Mouse (Mus musculus) kidney, adult 8-10 months (tissue): ENCODE data around the gene Slc25a21.

Experiments used
- DNase-seq, 2 experiments: peaks; one replicate each; pipeline ENCODE4 v3.0.0; 2022

Gene Slc25a21

DNA sequence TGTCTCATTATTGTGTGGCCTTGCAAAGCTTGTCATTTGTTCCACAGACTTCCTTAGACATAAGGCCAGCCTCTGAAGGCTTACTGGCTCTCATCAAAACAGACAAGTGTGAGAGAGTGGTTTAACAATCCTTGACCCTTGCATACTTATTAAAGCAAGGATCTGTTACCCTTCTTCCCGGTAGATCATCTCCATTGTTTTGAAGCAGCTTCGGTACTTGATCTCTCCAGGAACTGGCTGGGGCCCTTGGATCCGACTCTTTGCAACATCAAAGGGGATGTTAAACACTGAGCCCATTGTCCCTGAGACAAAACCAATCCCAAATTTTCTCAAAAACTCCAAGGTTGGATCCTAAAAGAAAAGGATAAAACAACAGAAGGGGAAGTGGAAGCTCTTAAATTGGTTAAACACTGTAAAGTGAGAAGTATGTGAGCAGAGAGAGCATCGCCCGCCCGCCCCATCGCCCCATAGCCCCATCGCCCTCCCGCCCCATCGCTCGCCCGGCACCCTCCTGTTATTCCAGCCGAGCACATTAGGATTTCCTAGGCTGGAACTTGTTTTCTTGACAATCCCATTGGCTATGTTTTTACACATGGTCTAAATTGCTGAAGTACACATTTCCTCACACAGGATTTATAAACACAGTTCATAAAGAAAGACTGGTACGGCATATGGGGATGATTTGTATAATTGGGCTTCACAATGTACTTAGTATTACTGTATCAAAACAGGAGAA, 479.1 kb downstream of the Slc25a21 start:
- DNase-seq, result no peak

GRCm38 (mm10) chr12:56701004-56701403, 496.3 kb downstream of the Slc25a21 start:
- DNase-seq, result no peak

GRCm38 (mm10) chr12:56699915-56700900, 497.1 kb downstream of the Slc25a21 start:
- DNase-seq, result no peak

GRCm38 (mm10) chr12:56699351-56699750, 497.9 kb downstream of the Slc25a21 start:
- no peak for DNase-seq

GRCm38 (mm10) chr12:56698191-56698980, 498.9 kb downstream of the Slc25a21 start:
- DNase-seq, result no peak

- DNase-seq, result no peak
Measured at GRCm38 (mm10) chr12:56697785-56698184, 499.5 kb downstream of the Slc25a21 start.

DNA sequence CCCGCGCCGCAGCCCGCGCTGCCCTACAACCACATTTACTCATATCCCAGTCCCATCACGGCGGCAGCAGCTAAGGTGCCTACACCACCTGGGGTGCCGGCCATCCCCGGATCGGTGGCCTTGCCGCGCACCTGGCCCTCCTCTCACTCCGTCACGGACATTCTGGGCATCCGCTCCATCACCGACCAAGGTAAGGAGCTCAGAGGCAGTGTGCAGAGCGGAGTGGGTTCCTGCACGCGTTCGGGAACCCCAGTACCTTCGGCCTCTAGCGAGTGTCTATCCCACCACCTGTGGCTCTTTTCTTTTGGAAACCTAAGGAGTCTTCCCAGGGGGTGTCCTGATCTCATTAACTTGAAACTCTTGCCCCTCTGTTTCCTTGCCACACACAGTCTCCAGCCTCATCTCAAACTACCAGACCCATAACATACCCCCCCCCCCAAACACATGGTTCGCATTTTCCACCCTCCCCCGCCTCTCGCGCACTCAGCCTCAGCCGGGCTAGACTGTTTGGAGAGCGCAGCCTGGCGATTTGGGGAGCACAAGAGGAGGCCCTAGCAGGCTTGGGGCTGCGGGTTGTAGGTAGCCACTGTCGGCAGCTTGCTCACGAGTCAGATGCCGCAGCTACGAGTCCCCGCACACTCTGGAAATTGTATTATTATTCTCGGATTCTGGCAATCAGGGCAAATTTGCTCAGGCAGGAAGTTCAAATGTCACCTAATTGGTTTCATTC, 500.1 kb downstream of the Slc25a21 start:
- DNase-seq, result peak in 1 of 2 experiments; percentile 17

DNA sequence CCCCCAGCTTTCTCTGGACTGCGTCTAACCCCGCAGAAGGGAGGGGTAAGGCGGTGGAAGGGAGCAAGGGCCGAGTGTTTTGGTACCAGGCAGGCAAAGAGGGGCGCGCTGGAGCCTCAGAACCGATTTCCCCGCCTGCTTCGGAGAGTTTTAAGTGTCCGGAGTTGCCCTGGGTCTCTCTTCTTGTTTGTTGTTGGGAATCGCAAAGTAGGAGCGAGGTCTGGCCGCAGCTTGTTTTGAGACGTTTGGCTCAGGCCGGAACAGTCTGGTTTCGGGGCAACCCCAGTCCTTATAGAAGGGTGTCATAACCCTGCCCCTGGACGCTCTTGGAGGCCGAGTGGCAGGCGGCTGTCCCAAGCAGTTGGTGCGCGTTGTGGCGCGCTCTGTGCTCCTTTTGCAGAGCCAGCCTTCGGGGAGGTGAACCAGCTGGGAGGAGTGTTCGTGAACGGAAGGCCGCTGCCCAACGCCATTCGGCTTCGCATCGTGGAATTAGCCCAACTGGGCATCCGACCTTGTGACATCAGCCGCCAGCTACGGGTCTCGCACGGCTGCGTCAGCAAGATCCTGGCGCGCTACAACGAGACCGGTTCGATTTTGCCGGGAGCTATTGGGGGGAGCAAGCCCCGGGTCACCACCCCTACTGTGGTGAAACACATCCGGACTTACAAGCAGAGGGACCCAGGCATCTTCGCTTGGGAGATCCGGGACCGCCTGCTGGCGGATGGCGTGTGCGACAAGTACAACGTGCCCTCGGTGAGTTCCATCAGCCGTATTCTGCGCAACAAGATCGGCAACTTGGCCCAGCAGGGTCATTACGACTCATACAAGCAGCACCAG, 500.9 kb downstream of the Slc25a21 start:
- DNase-seq, result peak in 1 of 2 experiments; percentile 23

GRCm38 (mm10) chr12:56695358-56696173, 501.7 kb downstream of the Slc25a21 start:
- DNase-seq, result peak; percentile 35 to 68

GRCm38 (mm10) chr12:56694936-56695335, 502.3 kb downstream of the Slc25a21 start:
- no peak for DNase-seq

GRCm38 (mm10) chr12:56694361-56694760, 502.9 kb downstream of the Slc25a21 start:
- DNase-seq, result no peak

GRCm38 (mm10) chr12:56693411-56694098, 503.7 kb downstream of the Slc25a21 start:
- DNase-seq, result no peak

- no peak for DNase-seq
Measured at GRCm38 (mm10) chr12:56692536-56692935, 504.7 kb downstream of the Slc25a21 start.

DNA sequence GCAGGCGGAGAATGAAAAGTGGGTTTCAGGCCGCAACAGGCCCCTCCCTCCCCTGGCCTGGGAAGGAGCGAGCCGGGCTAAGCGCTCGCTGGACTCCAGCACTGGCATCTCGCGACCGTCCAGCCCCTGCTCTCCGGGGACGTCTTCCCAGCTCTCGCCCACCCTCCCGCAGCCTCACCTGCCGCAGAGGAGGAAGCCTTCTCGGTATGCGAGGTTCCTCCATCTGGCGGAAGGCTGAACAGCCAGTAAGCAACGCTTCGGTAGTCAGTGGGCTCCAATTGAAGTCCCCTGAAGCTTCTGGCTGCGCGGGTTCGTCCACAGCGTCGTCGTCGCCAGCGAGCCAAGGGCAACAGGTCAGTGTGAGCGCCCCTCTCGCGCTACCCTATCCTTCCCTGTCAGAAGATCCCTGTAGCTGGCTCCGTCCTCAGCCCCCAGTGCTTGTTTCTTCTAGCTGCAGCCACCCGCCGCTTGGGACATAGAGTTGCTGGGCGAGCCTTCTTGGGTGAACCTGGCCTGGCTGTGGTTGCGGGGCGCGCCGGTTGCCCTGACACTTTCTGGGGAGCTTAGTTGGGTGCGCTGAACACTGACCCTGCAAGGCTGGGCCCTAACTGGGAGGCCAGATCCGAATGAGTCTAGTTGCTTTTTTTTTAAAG, 505.7 kb downstream of the Slc25a21 start, which contains the start of gene Pax9:
Pax9 (plus strand) TSS at position 341 of the 653 bp plus-strand sequence.
- no peak for DNase-seq

DNA sequence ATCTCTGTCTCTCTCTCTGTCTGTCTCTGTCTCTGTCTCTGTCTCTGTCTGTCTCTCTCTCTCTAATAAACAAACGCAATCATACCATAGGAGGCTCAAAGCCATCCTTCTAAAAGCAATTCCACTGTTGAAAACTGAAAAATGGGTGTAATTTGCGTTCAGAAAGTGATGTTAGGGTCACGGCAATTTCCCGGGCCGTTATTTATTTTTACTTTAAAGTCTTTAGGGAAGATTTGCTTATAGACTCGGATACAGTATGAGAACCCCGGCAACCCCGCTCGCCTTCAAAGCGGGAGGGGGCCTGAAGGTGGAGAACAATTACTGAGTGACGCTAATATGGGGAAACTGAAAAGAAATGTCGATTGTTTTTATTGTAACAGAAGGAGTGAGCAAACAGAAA, 506.3 kb downstream of the Slc25a21 start:
- no peak for DNase-seq

DNA sequence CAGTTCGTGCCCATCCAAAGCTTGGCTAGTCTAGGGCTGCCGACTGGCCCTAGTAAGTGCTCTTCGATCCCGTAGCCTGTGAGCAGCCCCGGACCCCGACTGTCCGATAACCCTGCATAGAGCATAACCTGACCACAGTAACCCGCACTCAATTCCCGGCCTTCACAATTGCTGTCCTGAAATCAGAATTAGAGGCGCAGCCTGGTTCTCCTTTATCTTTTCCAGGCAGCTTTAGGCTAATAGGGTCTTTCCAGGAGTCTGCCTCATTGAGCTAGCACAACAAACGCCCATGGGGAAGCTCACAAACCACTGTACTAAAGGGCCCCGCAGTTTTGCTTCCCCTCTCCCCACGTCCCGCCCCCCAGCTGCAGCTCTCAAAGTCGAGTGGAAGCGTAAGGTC, 506.9 kb downstream of the Slc25a21 start:
- DNase-seq, result no peak

DNA sequence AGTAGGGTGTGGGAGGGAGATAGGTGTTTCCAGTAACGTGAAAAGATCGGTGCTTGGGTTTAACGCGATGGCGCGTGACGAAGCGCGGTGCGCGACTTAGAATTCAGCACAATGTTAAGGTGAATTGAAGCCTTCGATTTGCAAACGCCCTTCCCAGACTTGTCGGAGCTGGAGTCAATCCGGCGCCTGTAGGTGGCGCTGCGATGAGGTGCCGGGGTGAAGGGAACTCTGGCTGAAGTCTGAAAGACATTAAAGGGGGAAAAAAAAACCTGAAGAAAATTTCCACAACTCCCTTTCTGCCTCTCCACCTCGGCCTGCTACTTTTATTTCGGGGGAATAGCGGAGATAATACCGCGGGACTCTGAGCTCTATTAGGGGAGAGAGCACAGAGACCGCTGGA, 507.5 kb downstream of the Slc25a21 start:
- DNase-seq, result peak in 1 of 2 experiments; percentile 18

DNA sequence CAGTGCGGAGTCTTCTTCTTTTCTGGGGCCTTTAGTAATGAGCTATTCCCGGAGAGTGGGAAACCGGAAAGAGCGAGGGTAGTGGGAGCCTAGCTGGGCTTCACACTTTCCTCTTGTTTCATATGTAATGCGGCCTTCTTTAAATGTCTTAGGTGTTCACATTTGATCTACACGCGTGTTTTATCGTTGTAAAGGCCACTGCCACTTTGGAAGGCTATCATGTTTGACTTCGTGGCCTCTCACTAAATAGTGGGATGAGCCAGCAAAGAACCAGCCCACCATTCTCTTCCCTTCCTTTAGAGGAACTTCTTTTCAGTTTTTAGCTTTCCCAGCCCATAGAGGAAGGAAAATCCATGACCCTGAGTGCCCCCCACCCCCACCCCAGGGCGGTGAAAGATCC, 507.9 kb downstream of the Slc25a21 start:
- no peak for DNase-seq

DNA sequence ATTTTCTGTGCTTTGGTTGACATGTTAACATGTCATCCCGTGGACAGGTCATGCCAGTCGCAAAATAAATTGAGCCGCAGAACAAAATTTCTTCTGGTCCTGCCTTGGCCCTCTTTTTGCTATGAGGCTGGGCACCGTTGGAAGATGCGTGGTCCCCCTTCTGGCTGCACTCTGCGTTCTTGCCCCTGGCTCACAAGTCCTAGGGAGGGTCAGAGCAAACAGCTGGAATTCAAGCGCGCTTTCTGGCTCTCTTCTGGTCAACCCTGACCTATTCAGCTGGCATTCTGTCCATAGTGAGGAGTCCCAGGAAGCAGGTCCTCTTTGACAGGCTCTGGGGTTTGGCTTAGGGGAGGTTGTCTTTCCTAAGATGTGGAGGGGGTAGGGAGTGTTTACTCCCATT, 508.4 kb downstream of the Slc25a21 start:
- DNase-seq, result no peak
